Comparison of ENCODE assay signal across 13 mouse cellular contexts in the genomic region with DNA sequence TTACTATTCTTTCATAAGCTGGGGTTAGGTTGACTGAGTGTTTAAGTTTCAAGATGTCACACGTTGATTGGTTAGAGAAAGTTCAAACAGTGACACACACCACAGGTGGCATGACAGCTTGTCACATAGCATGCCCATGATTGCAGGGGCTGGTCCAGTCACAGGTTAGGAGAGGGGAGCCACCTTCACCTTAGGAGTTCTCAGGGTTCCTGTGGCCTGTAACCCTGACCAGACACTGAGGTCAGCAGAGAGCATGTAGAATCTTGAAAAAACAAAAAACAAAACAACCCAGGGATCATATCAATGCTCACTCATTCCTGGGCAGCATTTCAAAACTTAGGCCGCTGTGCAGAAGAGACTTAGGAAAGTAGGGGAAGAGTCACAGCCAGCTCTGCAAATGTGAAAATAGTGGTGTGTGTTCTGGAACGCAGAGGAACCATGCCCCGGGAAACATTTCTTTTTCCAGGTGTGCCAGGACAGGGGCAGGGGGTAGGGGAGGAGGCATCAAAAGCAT. TPM values are rescaled to one million over a fixed set of nuclear protein-coding genes. Genes with fewer than 3 reads are reported as not detected.
DNase-seq lines count a peak whose midpoint lies in the region; ATAC-seq lines count a peak whose summit lies in the region.
"Had no signal": no experiment of that assay in that cellular context is flagged by ENCODE, and none has a peak within 500 bp of the region (broad histone marks: within the 10 kb centered on the region; RNA-seq: fewer than 3 reads in every experiment).

No protein-coding gene starts in this region.

- no peak overlapping the region for H3K4me2 ChIP-seq in hindbrain, embryonic 12.5 days (replicated peaks)
- H3K4me2 ChIP-seq in embryonic facial prominence, embryonic 14.5 days (ENCODE audit: low read depth, low read length) = peak overlapping the region; percentile 42; the same call in 1 of the 2 replicates
- H3K4me2 ChIP-seq in limb, embryonic 13.5 days (replicated peaks) = 0 out of 2 replicates have a peak overlapping the region, but pooled peaks have one; percentile 34
- H3K4me2 ChIP-seq: forebrain, embryonic 13.5 days had no signal

- no peak for ATAC-seq in hindbrain, embryonic 12.5 days (ENCODE audit: low FRiP score)
- ATAC-seq in megakaryocyte, adult 5-6 weeks (ENCODE audit: poor library complexity, severe bottlenecking) = no peak
- ATAC-seq in embryonic facial prominence, embryonic 14.5 days (ENCODE audit: low read depth) = no peak
- no peak for ATAC-seq in limb, embryonic 13.5 days (ENCODE audit: low FRiP score, low read depth)
- ATAC-seq: forebrain, embryonic 13.5 days; inflammation-experienced regulatory T-cells, adult 6 months had no signal

- H3K9ac ChIP-seq in hindbrain, embryonic 12.5 days = no peak overlapping the region
- no peak overlapping the region for H3K9ac ChIP-seq in embryonic facial prominence, embryonic 14.5 days (ENCODE audit: low read depth, low read length)
- 0 out of 2 replicates have a peak overlapping the region, but pooled peaks have one; percentile 39 for H3K9ac ChIP-seq in limb, embryonic 13.5 days
- H3K9ac ChIP-seq: forebrain, embryonic 13.5 days; liver, embryonic 13.5 days had no signal

- no peaks in the 10 kb centered on the region for H3K27me3 ChIP-seq in hindbrain, embryonic 10.5 days (ENCODE audit: insufficient read depth, poor library complexity, severe bottlenecking)
- H3K27me3 ChIP-seq in hindbrain, embryonic 12.5 days = no peaks in the 10 kb centered on the region
- peaks cover 13% of the 10 kb centered on the region for H3K27me3 ChIP-seq in megakaryocyte, embryonic 14.5 days (replicated peaks)
- no peaks in the 10 kb centered on the region for H3K27me3 ChIP-seq in embryonic facial prominence, embryonic 14.5 days (replicated peaks; ENCODE audit: control insufficient read depth, insufficient read depth, low read length)
- H3K27me3 ChIP-seq in limb, embryonic 13.5 days = no peaks in the 10 kb centered on the region
- H3K27me3 ChIP-seq: forebrain, embryonic 13.5 days; liver, embryonic 13.5 days had no signal

- H3K27ac ChIP-seq in hindbrain, embryonic 10.5 days = peak overlapping the region; percentile 29; the same call in 1 of the 2 replicates
- no peak overlapping the region for H3K27ac ChIP-seq in hindbrain, embryonic 12.5 days
- no peak overlapping the region for H3K27ac ChIP-seq in embryonic facial prominence, embryonic 14.5 days (replicated peaks; ENCODE audit: low read depth, low read length)
- H3K27ac ChIP-seq in limb, embryonic 13.5 days = no peak overlapping the region
- H3K27ac ChIP-seq: forebrain, embryonic 13.5 days; liver, embryonic 13.5 days had no signal

- H3K4me1 ChIP-seq in hindbrain, embryonic 10.5 days (replicated peaks) = peaks cover 15% of the 10 kb centered on the region
- H3K4me1 ChIP-seq in hindbrain, embryonic 12.5 days = peaks cover 6% of the 10 kb centered on the region
- peaks cover 46% of the 10 kb centered on the region for H3K4me1 ChIP-seq in megakaryocyte, embryonic 14.5 days
- peaks cover 6% of the 10 kb centered on the region for H3K4me1 ChIP-seq in embryonic facial prominence, embryonic 14.5 days (ENCODE audit: control insufficient read depth, insufficient read depth, low read length)
- H3K4me1 ChIP-seq in limb, embryonic 13.5 days = peaks cover 11% of the 10 kb centered on the region; the same call in 1 of the 2 replicates

- no peak for DNase-seq in hindbrain, embryonic 10.5 days (ENCODE audit: low spot score)
- DNase-seq in embryonic facial prominence, embryonic 14.5 days (ENCODE audit: low spot score) = no peak
- no peak for DNase-seq in cerebellum, adult 8-10 months
- DNase-seq: liver, embryonic 13.5 days had no signal

- H3K36me3 ChIP-seq in hindbrain, embryonic 10.5 days = no peaks in the 10 kb centered on the region
- H3K36me3 ChIP-seq in hindbrain, embryonic 12.5 days = no peaks in the 10 kb centered on the region
- no peaks in the 10 kb centered on the region for H3K36me3 ChIP-seq in megakaryocyte, embryonic 14.5 days (replicated peaks; ENCODE audit: low read length)
- H3K36me3 ChIP-seq in embryonic facial prominence, embryonic 14.5 days (ENCODE audit: control insufficient read depth, insufficient read depth, low read length) = no peaks in the 10 kb centered on the region
- H3K36me3 ChIP-seq in limb, embryonic 13.5 days = no peaks in the 10 kb centered on the region
- H3K36me3 ChIP-seq: liver, embryonic 13.5 days had no signal

- H3K4me3 ChIP-seq in hindbrain, embryonic 10.5 days = 0 out of 2 replicates have a peak overlapping the region, but pooled peaks have one; percentile 11
- no peak overlapping the region for H3K4me3 ChIP-seq in hindbrain, embryonic 12.5 days
- H3K4me3 ChIP-seq in megakaryocyte, embryonic 14.5 days (replicated peaks) = peak overlapping the region; percentile 60
- H3K4me3 ChIP-seq in embryonic facial prominence, embryonic 14.5 days (ENCODE audit: low read depth, low read length) = no peak overlapping the region
- H3K4me3 ChIP-seq in limb, embryonic 13.5 days = no peak overlapping the region
- H3K4me3 ChIP-seq: forebrain, embryonic 13.5 days; liver, embryonic 13.5 days had no signal

- 67% methylated on average over 4 of the region's 4 CpGs for WGBS in hindbrain, embryonic 10.5 days
- WGBS in hindbrain, embryonic 12.5 days = 61% methylated on average over 4 of the region's 4 CpGs
- WGBS in embryonic facial prominence, embryonic 14.5 days = 57% methylated on average over 4 of the region's 4 CpGs
- 69% methylated on average over 4 of the region's 4 CpGs for WGBS in limb, embryonic 13.5 days

- H3K9me3 ChIP-seq in hindbrain, embryonic 10.5 days = no peaks in the 10 kb centered on the region
- no peaks in the 10 kb centered on the region for H3K9me3 ChIP-seq in hindbrain, embryonic 12.5 days (replicated peaks)
- H3K9me3 ChIP-seq in megakaryocyte, embryonic 14.5 days = peaks cover 4% of the 10 kb centered on the region; the same call in 1 of the 2 replicates
- H3K9me3 ChIP-seq in embryonic facial prominence, embryonic 14.5 days (ENCODE audit: control insufficient read depth, low read length) = no peaks in the 10 kb centered on the region
- H3K9me3 ChIP-seq in limb, embryonic 13.5 days = no peaks in the 10 kb centered on the region
- H3K9me3 ChIP-seq: forebrain, embryonic 13.5 days; liver, embryonic 13.5 days had no signal

RNA-seq across cellular contexts. Expression of a gene that starts 8.2 kb away (rescaled TPM):
- polyA plus RNA-seq in hindbrain, embryonic 10.5 days (2016; fragmentation: Nextera tagmentation; extraction: Ambion mirVana) = 0.51 and 0.89 TPM in 2 replicates
- polyA plus RNA-seq in hindbrain, embryonic 12.5 days (2016; fragmentation: Nextera tagmentation; extraction: Ambion mirVana) = 1.2 and 1.3 TPM in 2 replicates
- polyA plus RNA-seq in megakaryocyte, embryonic 14.5 days (2012; ENCODE audit: insufficient read depth, low replicate concordance) = 1.5 TPM in 1 of 2 replicates, not detected in the other
- total RNA-seq in megakaryocyte, adult 5-6 weeks (2015) = not detected in 2 replicates
- total RNA-seq in megakaryocyte, adult 5-6 weeks (2017) = not detected in 2 replicates
- 0.28 and 0.89 TPM in 2 replicates for polyA plus RNA-seq in embryonic facial prominence, embryonic 14.5 days (2014; fragmentation: Nextera tagmentation; extraction: Ambion mirVana)
- 0.18 and 0.33 TPM in 2 replicates for polyA plus RNA-seq in limb, embryonic 13.5 days (2015; fragmentation: Nextera tagmentation; extraction: Ambion mirVana)
- total RNA-seq: common myeloid progenitor, adult 5-6 weeks; granulocyte monocyte progenitor cell, adult 5-6 weeks had no signal
- polyA plus RNA-seq: inflammation-experienced regulatory T-cells, adult 6 months had no signal

RNA-seq across cellular contexts. Expression of a gene that starts 26.1 kb away (rescaled TPM):
- polyA plus RNA-seq in hindbrain, embryonic 10.5 days (2016; fragmentation: Nextera tagmentation; extraction: Ambion mirVana) = not detected in 2 replicates
- polyA plus RNA-seq in hindbrain, embryonic 12.5 days (2016; fragmentation: Nextera tagmentation; extraction: Ambion mirVana) = not detected in 2 replicates
- polyA plus RNA-seq in megakaryocyte, embryonic 14.5 days (2012; ENCODE audit: insufficient read depth, low replicate concordance) = not detected in 2 replicates
- total RNA-seq in megakaryocyte, adult 5-6 weeks (2015) = not detected in 2 replicates
- total RNA-seq in megakaryocyte, adult 5-6 weeks (2017) = 0.18 TPM in 1 of 2 replicates, not detected in the other
- polyA plus RNA-seq in embryonic facial prominence, embryonic 14.5 days (2014; fragmentation: Nextera tagmentation; extraction: Ambion mirVana) = 0.11 TPM in 1 of 2 replicates, not detected in the other
- polyA plus RNA-seq in limb, embryonic 13.5 days (2015; fragmentation: Nextera tagmentation; extraction: Ambion mirVana) = not detected in 2 replicates
- total RNA-seq: common myeloid progenitor, adult 5-6 weeks; granulocyte monocyte progenitor cell, adult 5-6 weeks; layer of hippocampus, postnatal 25 days had no signal
- polyA plus RNA-seq: forebrain, embryonic 13.5 days; inflammation-experienced regulatory T-cells, adult 6 months had no signal

RNA-seq across cellular contexts. Expression of a gene that starts 31.8 kb away (rescaled TPM):
- 201 and 236 TPM in 2 replicates for polyA plus RNA-seq in hindbrain, embryonic 10.5 days (2016; fragmentation: Nextera tagmentation; extraction: Ambion mirVana)
- 139 and 144 TPM in 2 replicates for polyA plus RNA-seq in hindbrain, embryonic 12.5 days (2016; fragmentation: Nextera tagmentation; extraction: Ambion mirVana)
- 42.4 and 57.7 TPM in 2 replicates for polyA plus RNA-seq in megakaryocyte, embryonic 14.5 days (2012; ENCODE audit: insufficient read depth, low replicate concordance)
- total RNA-seq in megakaryocyte, adult 5-6 weeks (2015) = 64.0 and 80.3 TPM in 2 replicates
- total RNA-seq in megakaryocyte, adult 5-6 weeks (2017) = 9.5 and 13.5 TPM in 2 replicates
- polyA plus RNA-seq in embryonic facial prominence, embryonic 14.5 days (2014; fragmentation: Nextera tagmentation; extraction: Ambion mirVana) = 185 and 192 TPM in 2 replicates
- 192 and 196 TPM in 2 replicates for polyA plus RNA-seq in limb, embryonic 13.5 days (2015; fragmentation: Nextera tagmentation; extraction: Ambion mirVana)

RNA-seq across cellular contexts. Expression of a gene that starts 50.7 kb away (rescaled TPM):
- polyA plus RNA-seq in hindbrain, embryonic 10.5 days (2016; fragmentation: Nextera tagmentation; extraction: Ambion mirVana) = 2.6 and 2.7 TPM in 2 replicates
- 2.9 and 4.4 TPM in 2 replicates for polyA plus RNA-seq in hindbrain, embryonic 12.5 days (2016; fragmentation: Nextera tagmentation; extraction: Ambion mirVana)
- 0.34 TPM in 1 of 2 replicates, not detected in the other for polyA plus RNA-seq in megakaryocyte, embryonic 14.5 days (2012; ENCODE audit: insufficient read depth, low replicate concordance)
- not detected in 2 replicates for total RNA-seq in megakaryocyte, adult 5-6 weeks (2015)
- not detected in 2 replicates for total RNA-seq in megakaryocyte, adult 5-6 weeks (2017)
- 1.7 and 2.0 TPM in 2 replicates for polyA plus RNA-seq in embryonic facial prominence, embryonic 14.5 days (2014; fragmentation: Nextera tagmentation; extraction: Ambion mirVana)
- polyA plus RNA-seq in limb, embryonic 13.5 days (2015; fragmentation: Nextera tagmentation; extraction: Ambion mirVana) = 0.76 and 0.88 TPM in 2 replicates
- total RNA-seq: common myeloid progenitor, adult 5-6 weeks; granulocyte monocyte progenitor cell, adult 5-6 weeks had no signal
- polyA plus RNA-seq: inflammation-experienced regulatory T-cells, adult 6 months; liver, embryonic 13.5 days had no signal

Comparison
In these comparisons a context has a peak if more than half of its experiments do, and no peak if none do; other contexts are left out.
1. H3K4me3 ChIP-seq: peak in hindbrain, embryonic 10.5 days (single experiment) and megakaryocyte, embryonic 14.5 days (single experiment); none in hindbrain, embryonic 12.5 days (single experiment), embryonic facial prominence, embryonic 14.5 days (single experiment) and limb, embryonic 13.5 days (single experiment).